Mouse (Mus musculus) heart, postnatal 0 days (tissue): Measurements from ENCODE around the gene Arf5. TPM values are rescaled to one million over a fixed set of nuclear protein-coding genes. Genes with fewer than 3 reads are reported as not detected.
A peak's percentile ranks its signal among the peaks of the same experiment; 100 is the strongest.

Experiments used
- ATAC-seq: fragments of 200-750 bp; cut with Nextera tagmentation; 2 replicates; pipeline ENCODE4 v1.8.0; 2017; ENCODE audit warnings: low read depth, moderate number of reproducible peaks, moderate library complexity; ENCODE audit not compliant: insufficient read depth
- DNase-seq: peaks from one replicate; pipeline ENCODE4 v3.0.0-alpha.2; 2016; ENCODE audit warnings: low spot score
- H3K27ac ChIP-seq: fragments of 300-500 bp; sonication (generic); 2 replicates; pipeline ENCODE4 v1.5.1; 2014; ENCODE audit warnings: low read depth, mild to moderate bottlenecking
- H3K27me3 ChIP-seq: fragments of 300-500 bp; sonication (generic); 2 replicates; pipeline ENCODE4 v1.6.1; 2014; ENCODE audit warnings: low read length, mixed read lengths; ENCODE audit not compliant: control insufficient read depth, insufficient read depth
- H3K36me3 ChIP-seq: fragments of 300-500 bp; sonication (generic); replicated peaks from 2 replicates; pipeline ENCODE4 v1.6.1; 2014; ENCODE audit warnings: low read length, mixed read lengths; ENCODE audit not compliant: control insufficient read depth, insufficient read depth
- H3K4me1 ChIP-seq: fragments of 300-500 bp; sonication (generic); 2 replicates; pipeline ENCODE4 v1.6.1; 2014; ENCODE audit warnings: antibody characterized with exemption; ENCODE audit not compliant: control insufficient read depth, insufficient read depth
- H3K4me2 ChIP-seq: fragments of 300-500 bp; sonication (generic); 2 replicates; pipeline ENCODE4 v1.6.1; 2014; ENCODE audit warnings: low read depth, mild to moderate bottlenecking, low read length, moderate library complexity
- H3K4me3 ChIP-seq: fragments of 300-500 bp; sonication (generic); 2 replicates; pipeline ENCODE4 v1.5.1; 2014; ENCODE audit warnings: low read depth, low read length
- H3K9ac ChIP-seq: fragments of 300-500 bp; sonication (generic); replicated peaks from 2 replicates; pipeline ENCODE4 v1.6.1; 2014; ENCODE audit warnings: low read depth, low read length, mixed read lengths
- H3K9me3 ChIP-seq: fragments of 300-500 bp; sonication (generic); replicated peaks from 2 replicates; pipeline ENCODE4 v1.6.1; 2016; ENCODE audit warnings: low read length; ENCODE audit not compliant: control insufficient read depth
- CTCF ChIP-seq: IDR thresholded peaks from 2 replicates; pipeline ENCODE4 v1.5.1; 2016; ENCODE audit warnings: antibody characterized with exemption, control low read depth, low read depth
- EP300 ChIP-seq: IDR thresholded peaks from 2 replicates; pipeline ENCODE4 v1.6.1; 2016; ENCODE audit warnings: antibody characterized with exemption, low read depth
- WGBS: fragments of 180-500 bp; shearing (Covaris S2); extraction: QIAGEN DNeasy Blood & Tissue Kit; methylation state at CpG from one replicate; pipeline ENCODE4 v1.1.7; 2014; 5-methylcytosine and 5-hydroxymethylcytosine counted together
- polyA plus RNA-seq: library from polyadenylated mRNA; unstranded; fragments of >200 nt; fragmentation: Nextera tagmentation; extraction: Ambion mirVana; gene quantifications from 2 replicates; pipeline ENCODE4 v1.2.1, GENCODE M21; 2015
- total RNA-seq: library from RNA; depleted of rRNA; stranded (reverse); fragments of >200 nt; gene quantifications from 2 replicates; pipeline ENCODE4 v1.2.3, GENCODE M21; 2014; ENCODE audit warnings: low replicate concordance

Arf5 gene
- total and polyA plus RNA-seq, 2 experiments from 2014 or later, result 219 to 235 TPM

DNA sequence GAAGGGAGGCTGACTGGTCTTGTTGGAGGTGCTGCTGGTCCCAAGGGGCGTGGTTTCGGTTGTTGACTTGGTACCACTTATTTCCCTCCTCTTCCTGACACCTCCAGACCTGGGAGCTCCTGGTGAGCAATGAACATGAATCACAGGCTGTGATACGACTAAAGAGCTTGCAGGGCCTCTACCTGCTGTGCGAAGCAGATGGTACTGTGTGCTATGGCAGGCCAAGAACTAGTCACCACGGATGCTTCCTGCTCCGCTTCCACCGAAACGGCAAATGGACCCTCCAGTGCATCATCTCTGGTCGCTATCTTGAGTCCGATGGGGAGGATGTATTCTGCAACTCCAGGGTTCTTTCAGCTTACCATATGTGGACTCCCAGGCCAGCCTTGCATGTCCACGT is 6.5 kb downstream of the Arf5 start:
- Histone ChIP-seq H3K9me3 (no peaks in the 10 kb centered on the region), H3K27me3 (no peaks in the 10 kb centered on the region), H3K4me3 (no peak overlapping the region), H3K4me2 (no peak overlapping the region), H3K4me1 (peaks cover 3% of the 10 kb centered on the region; the same call in 1 of the 2 replicates), H3K9ac (no peak overlapping the region), H3K36me3 (peaks cover 16% of the 10 kb centered on the region), H3K27ac (no peak overlapping the region)
- ATAC-seq (no peak), DNase-seq (no peak)
- TF ChIP-seq EP300, result no peak
- TF ChIP-seq CTCF, result no peak
- WGBS, result 84% methylated on average over 11 of the region's 11 CpGs

DNA sequence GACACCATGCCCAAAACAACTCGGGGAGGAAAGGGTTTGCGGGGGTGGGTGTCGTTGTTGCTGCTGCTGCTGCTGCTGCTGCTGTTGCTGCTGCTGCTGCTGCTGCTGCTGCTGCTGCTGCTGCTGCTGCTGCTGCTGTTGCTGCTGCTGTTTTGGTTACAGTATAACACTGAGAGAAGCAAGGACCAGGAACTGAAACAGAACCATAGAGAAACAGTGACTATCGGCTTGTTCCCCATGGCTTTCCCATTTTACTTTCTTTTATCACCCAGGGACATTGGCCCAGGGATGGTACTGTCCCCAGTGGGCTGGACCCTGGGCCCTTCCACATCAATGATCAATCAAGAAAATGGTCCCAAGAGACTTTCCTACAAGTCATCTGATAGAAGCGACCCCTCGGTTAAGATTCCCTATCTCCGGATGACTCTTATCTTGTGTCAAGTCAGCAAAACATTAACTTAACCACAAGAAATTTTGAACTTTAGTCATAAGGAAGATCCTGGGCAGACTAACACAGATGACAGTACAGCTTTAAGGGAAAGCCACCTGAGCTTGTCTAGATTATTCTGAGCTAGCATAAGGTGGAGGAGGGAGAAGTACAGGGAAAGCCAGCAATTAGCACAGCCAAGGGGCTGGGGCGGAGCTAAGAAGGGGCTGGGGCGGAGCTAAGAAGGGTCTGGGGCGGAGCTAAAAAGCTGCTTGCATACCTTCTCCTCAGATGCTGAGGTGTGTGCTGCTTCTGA is 7.6 kb downstream of the Arf5 start:
- DNase-seq (no peak), ATAC-seq (no peak)
- 66% methylated on average over 10 of the region's 10 CpGs for WGBS
- Histone ChIP-seq H3K36me3 (peaks cover 7% of the 10 kb centered on the region; the same call in 1 of the 2 replicates), H3K27ac (no peak overlapping the region), H3K4me2 (no peak overlapping the region), H3K9me3 (no peaks in the 10 kb centered on the region), H3K4me1 (no peaks in the 10 kb centered on the region), H3K27me3 (no peaks in the 10 kb centered on the region), H3K4me3 (no peak overlapping the region), H3K9ac (no peak overlapping the region)
- TF ChIP-seq EP300, result no peak
- TF ChIP-seq CTCF, result no peak

- no peak overlapping the region for H3K9ac ChIP-seq
- TF ChIP-seq EP300 (no peak), CTCF (no peak)
- no peak overlapping the region for H3K27ac ChIP-seq
- peaks cover 2% of the 10 kb centered on the region; the same call in 1 of the 2 replicates for H3K36me3 ChIP-seq
- WGBS, result 65% methylated on average over 6 of the region's 6 CpGs
- H3K4me3 ChIP-seq, result no peak overlapping the region
- no peaks in the 10 kb centered on the region for H3K4me1 ChIP-seq
- DNase-seq (no peak), ATAC-seq (no peak)
- no peak overlapping the region for H3K4me2 ChIP-seq
- no peaks in the 10 kb centered on the region for H3K27me3 ChIP-seq
- H3K9me3 ChIP-seq, result no peaks in the 10 kb centered on the region
Measured at GRCm38 (mm10) chr6:28431538-28431855, 8.1 kb downstream of the Arf5 start.

DNA sequence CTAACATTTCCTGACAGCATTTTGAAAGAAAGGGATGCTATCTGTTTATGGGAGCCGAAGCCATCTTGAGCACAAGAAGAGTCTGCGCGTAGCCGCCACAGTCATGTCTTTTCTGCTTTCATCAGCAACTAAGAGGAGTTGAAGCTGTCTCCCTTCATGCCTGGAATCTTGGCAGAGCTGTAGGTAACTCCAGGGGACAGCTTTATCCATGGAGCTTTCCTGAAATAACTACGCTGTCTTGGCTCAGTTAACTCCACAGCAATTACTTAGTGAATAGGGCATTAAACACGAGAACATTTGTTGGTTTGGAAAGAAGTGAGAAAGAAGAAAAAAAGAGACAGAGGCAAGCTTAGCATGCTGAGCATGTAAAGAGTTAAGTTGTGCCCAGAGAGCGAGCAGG is 24.6 kb downstream of the Arf5 start:
- DNase-seq, result no peak
- ATAC-seq, result no peak
- H3K9me3 ChIP-seq, result no peaks in the 10 kb centered on the region
- H3K4me2 ChIP-seq, result no peak overlapping the region
- no peak for TF ChIP-seq EP300
- no peak for TF ChIP-seq CTCF
- peaks cover 30% of the 10 kb centered on the region for H3K27me3 ChIP-seq
- WGBS, result 68% methylated on average over 7 of the region's 7 CpGs
- no peak overlapping the region for H3K4me3 ChIP-seq
- H3K36me3 ChIP-seq, result no peaks in the 10 kb centered on the region
- H3K9ac ChIP-seq, result no peak overlapping the region
- H3K4me1 ChIP-seq, result no peaks in the 10 kb centered on the region
- no peak overlapping the region for H3K27ac ChIP-seq

- DNase-seq (no peak), ATAC-seq (no peak)
- no peak within 1 kb of the TSS for H3K27ac ChIP-seq
- no peak within 1 kb of the TSS for H3K4me3 ChIP-seq
- H3K4me1 ChIP-seq, result no peaks in the 10 kb centered on the region
- TF ChIP-seq EP300, result no peak
- no peak for TF ChIP-seq CTCF
- no peaks in the 10 kb centered on the region for H3K9me3 ChIP-seq
- 80% methylated on average over 2 of the region's 2 CpGs for WGBS
- H3K9ac ChIP-seq, result no peak within 1 kb of the TSS
- H3K4me2 ChIP-seq, result no peak within 1 kb of the TSS
- H3K36me3 ChIP-seq, result no peaks in the 10 kb centered on the region
- H3K27me3 ChIP-seq, result peaks cover 34% of the 10 kb centered on the region
Measured at GRCm38 (mm10) chr6:28449253-28449652, 25.9 kb downstream of the Arf5 start, which contains the start of gene Pax4. Gene Pax4, minus strand, starts transcription at chr6:28449353.

DNA sequence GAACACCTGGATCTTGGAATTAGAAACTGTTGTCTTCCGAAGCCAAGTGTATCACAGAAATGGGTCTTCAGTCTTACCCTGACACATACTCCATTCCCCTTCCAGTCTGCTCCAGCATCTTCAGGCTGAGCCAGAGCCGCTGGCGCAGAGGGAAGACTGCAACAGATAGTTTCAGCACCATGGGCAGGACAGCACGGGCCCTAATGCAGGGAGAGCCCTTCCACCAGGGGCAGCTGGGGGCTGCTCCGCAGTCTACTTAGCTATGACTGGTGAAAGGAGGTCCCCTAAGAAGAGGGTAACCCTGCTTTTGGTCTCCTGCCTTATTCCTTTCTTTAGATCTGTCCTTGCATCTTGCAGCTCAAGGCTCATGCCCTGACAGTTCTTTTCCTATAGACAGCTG is 27.1 kb downstream of the Arf5 start:
- DNase-seq (no peak), ATAC-seq (no peak)
- H3K4me2 ChIP-seq, result no peak overlapping the region
- TF ChIP-seq CTCF (peak; percentile 17; the same call in 1 of the 2 replicates), EP300 (no peak)
- H3K36me3 ChIP-seq, result no peaks in the 10 kb centered on the region
- H3K9ac ChIP-seq, result no peak overlapping the region
- H3K27me3 ChIP-seq, result peaks cover 34% of the 10 kb centered on the region
- WGBS, result 14% methylated on average over 5 of the region's 5 CpGs
- H3K27ac ChIP-seq, result no peak overlapping the region
- H3K4me3 ChIP-seq, result no peak overlapping the region
- no peaks in the 10 kb centered on the region for H3K4me1 ChIP-seq
- H3K9me3 ChIP-seq, result no peaks in the 10 kb centered on the region
